Mouse (Mus musculus) monocyte, adult 5-6 weeks (primary cell): ENCODE data around the gene Top3a. TPM values are rescaled to one million over a fixed set of nuclear protein-coding genes. Genes with fewer than 3 reads are reported as not detected.

Experiments used
- ATAC-seq: fragments of 153-309, 156-312 bp; replicated peaks from 2 replicates; pipeline ENCODE4 v1.8.0; 2017; ENCODE audit warnings: mild to moderate bottlenecking; ENCODE audit not compliant: low TSS enrichment, insufficient number of reproducible peaks, severe bottlenecking, poor library complexity, low FRiP score
- total RNA-seq: library from RNA; stranded (forward); fragments of 200-1000, 200-491, 200-594 nt; gene quantifications from 3 replicates; pipeline ENCODE4 v1.2.3, GENCODE M21; 2017

Top3a gene
- total RNA-seq, 1 experiment from 2014 or later: 15.4 TPM

- ATAC-seq: no peak
Measured at GRCm38 (mm10) chr11:60776107-60776828, 897 bp downstream of the Top3a start.

GRCm38 (mm10) chr11:60775578-60775977 is 1.6 kb downstream of the Top3a start:
- no peak for ATAC-seq

- no peak for ATAC-seq
Measured at GRCm38 (mm10) chr11:60774841-60775240, 2.3 kb downstream of the Top3a start.

- no peak for ATAC-seq
Measured at GRCm38 (mm10) chr11:60774158-60774689, 2.9 kb downstream of the Top3a start.

- ATAC-seq: no peak
Measured at GRCm38 (mm10) chr11:60772161-60772560, 5.0 kb downstream of the Top3a start.

GRCm38 (mm10) chr11:60770776-60771175 is 6.4 kb downstream of the Top3a start:
- no peak for ATAC-seq

- peak; percentile 96 for ATAC-seq
Measured at GRCm38 (mm10) chr11:60769322-60769721, 7.8 kb downstream of the Top3a start.

- ATAC-seq: no peak
Measured at GRCm38 (mm10) chr11:60766969-60767368, 10.2 kb downstream of the Top3a start.

- no peak for ATAC-seq
Measured at GRCm38 (mm10) chr11:60761681-60762080, 15.5 kb downstream of the Top3a start.

GRCm38 (mm10) chr11:60755570-60755969 is 21.6 kb downstream of the Top3a start:
- no peak for ATAC-seq

- no peak for ATAC-seq
Measured at GRCm38 (mm10) chr11:60740321-60740720, 36.8 kb downstream of the Top3a start.

GRCm38 (mm10) chr11:60737450-60737849 is 39.7 kb downstream of the Top3a start:
- ATAC-seq: no peak

GRCm38 (mm10) chr11:60736491-60736890 is 40.7 kb downstream of the Top3a start:
- no peak for ATAC-seq

- ATAC-seq: no peak
Measured at GRCm38 (mm10) chr11:60735191-60735590, 42.0 kb downstream of the Top3a start.

GRCm38 (mm10) chr11:60734206-60734605 is 43.0 kb downstream of the Top3a start:
- no peak for ATAC-seq

GRCm38 (mm10) chr11:60731251-60731650 is 45.9 kb downstream of the Top3a start:
- ATAC-seq: no peak

- ATAC-seq: no peak
Measured at GRCm38 (mm10) chr11:60730169-60730568, 47.0 kb downstream of the Top3a start.

GRCm38 (mm10) chr11:60729217-60729641 is 47.9 kb downstream of the Top3a start:
- no peak for ATAC-seq

GRCm38 (mm10) chr11:60728260-60728761 is 48.9 kb downstream of the Top3a start, which contains the start of gene Mief2:
Gene Mief2, plus strand, starts transcription at chr11:60728398.
- peak; percentile 90 for ATAC-seq
